Mouse (Mus musculus) limb, embryonic 14.5 days (tissue): ENCODE measurements around the gene Ctnnbip1. TPM values are rescaled to one million over a fixed set of nuclear protein-coding genes. Genes with fewer than 3 reads are reported as not detected.

Source experiments
- ATAC-seq: fragments of 200-750 bp; cut with Nextera tagmentation; 2 replicates; pipeline ENCODE4 v1.8.0; 2017; ENCODE audit warnings: low read depth, moderate number of reproducible peaks, moderate TSS enrichment; ENCODE audit not compliant: low FRiP score
- DNase-seq: peaks from one replicate; pipeline ENCODE4 v3.0.0-alpha.2; 2015; ENCODE audit warnings: low spot score
- H3K27ac ChIP-seq: fragments of 300-500 bp; sonication (generic); replicated peaks from 2 replicates; pipeline ENCODE4 v1.5.1; 2014; ENCODE audit warnings: low read depth, mild to moderate bottlenecking, low read length, moderate library complexity, mixed read lengths
- H3K27me3 ChIP-seq: fragments of 300-500 bp; sonication (generic); 2 replicates; pipeline ENCODE4 v1.6.1; 2014; ENCODE audit warnings: low read length, mixed read lengths; ENCODE audit not compliant: control insufficient read depth, insufficient read depth
- H3K36me3 ChIP-seq: fragments of 300-500 bp; sonication (generic); 2 replicates; pipeline ENCODE4 v1.6.1; 2014; ENCODE audit warnings: mild to moderate bottlenecking, low read length, moderate library complexity, mixed read lengths; ENCODE audit not compliant: control insufficient read depth, insufficient read depth
- H3K4me1 ChIP-seq: fragments of 300-500 bp; sonication (generic); 2 replicates; pipeline ENCODE4 v1.6.1; 2014; ENCODE audit warnings: antibody characterized with exemption, low read length, mixed read lengths; ENCODE audit not compliant: control insufficient read depth, insufficient read depth
- H3K4me2 ChIP-seq: fragments of 300-500 bp; sonication (generic); replicated peaks from 2 replicates; pipeline ENCODE4 v1.6.1; 2014; ENCODE audit warnings: low read depth, mild to moderate bottlenecking, low read length, moderate library complexity; ENCODE audit not compliant: severe bottlenecking
- H3K4me3 ChIP-seq: fragments of 300-500 bp; sonication (generic); replicated peaks from 2 replicates; pipeline ENCODE4 v1.5.1; 2014; ENCODE audit warnings: low read length
- H3K9ac ChIP-seq: fragments of 300-500 bp; sonication (generic); 2 replicates; pipeline ENCODE4 v1.6.1; 2014; ENCODE audit warnings: mild to moderate bottlenecking, low read depth, low read length, moderate library complexity; ENCODE audit not compliant: severe bottlenecking
- H3K9me3 ChIP-seq: fragments of 300-500 bp; sonication (generic); 2 replicates; pipeline ENCODE4 v1.6.1; 2016; ENCODE audit warnings: low read length; ENCODE audit not compliant: control insufficient read depth
- POLR2A ChIP-seq: fragments of 200-500 bp; IDR thresholded peaks from 2 replicates; pipeline ENCODE4 v1.8.0; 2012; ENCODE audit warnings: inconsistent platforms, mild to moderate bottlenecking, moderate library complexity, borderline replicate concordance; ENCODE audit not compliant: insufficient read depth, insufficient read length; ENCODE audit errors: extremely low read depth
- WGBS: fragments of 180-500 bp; shearing (Covaris S2); extraction: QIAGEN DNeasy Blood & Tissue Kit; methylation state at CpG from one replicate; pipeline ENCODE4 v1.1.7; 2014; 5-methylcytosine and 5-hydroxymethylcytosine counted together
- polyA plus RNA-seq, 2 experiments: library from polyadenylated mRNA; depleted of rRNA in 1 of 2; stranded (reverse) in 1 of 2; unstranded in 1 of 2; fragments of >200 nt; fragmentation: Nextera tagmentation in 1 of 2; extraction: Ambion mirVana in 1 of 2; gene quantifications; 2 replicates each; pipeline versions ENCODE4 v1.2.1 to v1.2.3; 2012 to 2014

Gene Ctnnbip1
- polyA plus RNA-seq, 2 experiments = 39.3 to 73.6 TPM

- H3K4me1 ChIP-seq = 0 out of 2 replicates have a peak, but pooled peaks cover 5% of the 10 kb centered on the region
- no peak overlapping the region for H3K4me2 ChIP-seq
- TF ChIP-seq POLR2A = no peak
- no peak overlapping the region for H3K27ac ChIP-seq
- H3K9me3 ChIP-seq = no peaks in the 10 kb centered on the region
- ATAC-seq (no peak), DNase-seq (no peak)
- H3K4me3 ChIP-seq = no peak overlapping the region
- H3K36me3 ChIP-seq = 0 out of 2 replicates have a peak, but pooled peaks cover 4% of the 10 kb centered on the region
- WGBS = 79% methylated on average over 3 of the region's 3 CpGs
- H3K9ac ChIP-seq = no peak overlapping the region
- H3K27me3 ChIP-seq = no peaks in the 10 kb centered on the region
Measured at GRCm38 (mm10) chr4:149506904-149507303, 11.1 kb upstream of the Ctnnbip1 start.

GRCm38 (mm10) chr4:149511221-149511646 is 6.8 kb upstream of the Ctnnbip1 start:
- WGBS = 47% methylated on average over 6 of the region's 6 CpGs
- DNase-seq = no peak
- no peaks in the 10 kb centered on the region for H3K4me1 ChIP-seq
- ATAC-seq = no peak
- no peak overlapping the region for H3K4me3 ChIP-seq
- no peak overlapping the region for H3K9ac ChIP-seq
- no peaks in the 10 kb centered on the region for H3K36me3 ChIP-seq
- H3K27me3 ChIP-seq = no peaks in the 10 kb centered on the region
- H3K27ac ChIP-seq = no peak overlapping the region
- TF ChIP-seq POLR2A = no peak
- H3K9me3 ChIP-seq = no peaks in the 10 kb centered on the region
- H3K4me2 ChIP-seq = no peak overlapping the region

DNA sequence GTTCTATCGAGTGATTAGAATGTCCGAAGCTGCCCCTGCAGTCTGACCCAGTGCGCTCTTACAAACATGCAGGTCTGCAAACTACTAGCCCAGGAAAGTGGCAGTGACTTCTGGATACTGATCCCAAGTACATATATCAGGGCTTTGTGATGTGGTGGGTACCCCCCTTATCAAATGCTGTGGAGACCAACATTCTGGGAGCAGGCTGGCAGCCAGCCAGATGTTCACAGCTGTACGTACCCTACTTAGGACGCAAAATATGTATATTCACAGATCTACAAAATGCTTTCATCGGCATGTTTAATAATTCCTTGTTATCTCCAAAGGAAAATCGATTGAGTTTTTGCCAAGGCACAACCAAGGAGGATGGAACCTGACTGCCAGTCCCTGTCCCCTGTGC is 6.0 kb upstream of the Ctnnbip1 start:
- H3K4me3 ChIP-seq = no peak overlapping the region
- WGBS = 69% methylated on average over 7 of the region's 7 CpGs

GRCm38 (mm10) chr4:149515706-149516105 is 2.3 kb upstream of the Ctnnbip1 start:
- ATAC-seq (no peak), DNase-seq (no peak)
- Histone ChIP-seq H3K9me3 (no peaks in the 10 kb centered on the region), H3K27me3 (no peaks in the 10 kb centered on the region), H3K4me1 (peaks cover 9% of the 10 kb centered on the region), H3K9ac (no peak overlapping the region), H3K36me3 (no peaks in the 10 kb centered on the region; the same call in 1 of the 2 replicates), H3K4me2 (no peak overlapping the region), H3K27ac (no peak overlapping the region), H3K4me3 (no peak overlapping the region)
- 80% methylated on average over 5 of the region's 5 CpGs for WGBS
- TF ChIP-seq POLR2A = no peak

More for the DNA sequence above, 6.0 kb upstream of the Ctnnbip1 start:
- H3K36me3 ChIP-seq = no peaks in the 10 kb centered on the region
- no peak for TF ChIP-seq POLR2A
- no peak overlapping the region for H3K4me2 ChIP-seq
- no peak overlapping the region for H3K27ac ChIP-seq
- H3K9ac ChIP-seq = no peak overlapping the region
- no peaks in the 10 kb centered on the region for H3K27me3 ChIP-seq
- no peaks in the 10 kb centered on the region for H3K4me1 ChIP-seq
- no peak for ATAC-seq
- no peaks in the 10 kb centered on the region for H3K9me3 ChIP-seq
- no peak for DNase-seq

DNA sequence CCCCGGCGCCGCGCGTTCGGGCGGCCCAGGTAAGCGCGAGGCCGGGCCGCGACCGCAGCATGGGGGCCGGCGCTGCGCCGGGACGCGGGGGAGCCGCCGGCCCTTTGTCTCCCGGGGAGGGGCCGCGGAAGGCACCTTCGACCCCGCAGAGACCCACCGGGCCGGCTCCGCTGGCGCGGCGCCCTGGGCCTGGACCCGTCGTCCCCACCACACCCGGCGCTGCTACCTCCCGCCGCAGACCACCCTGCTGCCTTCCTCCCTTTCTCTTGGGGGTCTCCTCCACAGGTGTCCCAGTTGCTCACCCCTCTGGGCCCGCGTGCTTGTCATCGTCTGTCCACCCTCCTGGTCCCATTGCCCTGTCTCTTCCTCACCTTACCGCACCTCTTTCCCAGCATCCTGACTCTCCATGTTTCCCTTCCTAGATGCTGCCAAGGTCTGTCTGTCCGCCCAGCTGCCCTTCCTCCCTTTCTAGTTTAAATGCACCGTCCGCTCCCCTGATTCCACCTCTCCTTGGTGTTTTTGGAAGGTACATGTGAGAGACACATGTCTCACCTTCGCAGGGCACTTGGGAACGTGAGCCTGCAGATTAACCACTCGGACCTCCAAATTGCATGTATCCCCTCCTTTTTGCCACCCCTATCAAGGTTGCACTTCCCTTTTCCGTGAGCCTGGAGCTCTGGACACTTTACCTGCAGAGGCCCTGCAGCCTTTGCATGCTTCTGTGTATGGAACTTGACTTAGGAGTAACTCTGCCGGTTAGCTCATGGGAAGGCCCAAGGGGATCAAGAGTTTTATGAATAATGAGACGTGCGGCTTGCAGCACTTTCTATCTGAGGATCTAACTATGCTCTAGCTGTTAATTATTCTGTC is 550 bp downstream of the Ctnnbip1 start:
- Histone ChIP-seq H3K27ac (peak overlapping the region; percentile 78), H3K36me3 (no peaks in the 10 kb centered on the region; the same call in 1 of the 2 replicates), H3K4me3 (peak overlapping the region; percentile 79), H3K9ac (peak overlapping the region; percentile 92), H3K9me3 (no peaks in the 10 kb centered on the region), H3K4me2 (peak overlapping the region; percentile 93), H3K4me1 (peaks cover 9% of the 10 kb centered on the region), H3K27me3 (no peaks in the 10 kb centered on the region)
- DNase-seq (no peak), ATAC-seq (no peak)
- no peak for TF ChIP-seq POLR2A
- 2% methylated on average over 32 of the region's 52 CpGs for WGBS
